ENCODE assay signal across 24 mouse cellular contexts in the genomic region with DNA sequence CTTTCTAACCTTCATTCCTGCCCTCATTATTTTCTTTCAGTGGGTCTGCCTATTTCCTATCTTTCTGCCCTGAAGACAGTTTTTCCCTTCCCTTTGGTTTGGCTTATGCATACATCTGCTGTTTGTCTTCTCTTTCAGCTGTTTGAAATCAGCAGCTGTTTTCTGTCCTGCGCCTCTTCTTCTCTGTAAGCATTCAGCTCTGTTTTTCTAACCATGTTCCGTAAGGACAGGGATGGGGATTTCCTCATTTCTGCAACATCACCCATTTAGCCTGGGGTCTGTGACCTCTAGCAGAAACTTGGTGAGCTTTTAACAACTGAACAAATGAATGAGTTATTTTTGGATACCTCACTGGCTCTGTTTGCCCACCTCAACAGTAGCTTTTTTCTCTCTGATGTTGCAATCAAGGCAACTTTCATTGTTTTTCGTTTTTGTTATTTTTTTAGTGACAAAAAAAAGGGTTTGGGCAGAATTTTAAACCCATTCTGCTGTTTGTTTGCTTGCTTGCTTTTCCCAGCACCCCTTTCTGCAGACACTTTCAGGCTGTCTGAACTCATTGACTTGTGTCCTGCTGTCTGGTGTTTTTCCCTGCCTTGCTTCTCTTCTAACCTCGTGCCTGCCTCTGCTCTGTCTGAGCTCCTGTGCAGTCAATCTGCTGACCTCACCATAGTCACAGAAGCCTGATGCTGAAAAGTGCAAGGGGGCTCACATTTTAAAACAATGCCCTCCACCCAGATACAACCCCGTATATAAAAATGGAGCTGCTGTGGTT. TPM values are rescaled to one million over a fixed set of nuclear protein-coding genes. Genes with fewer than 3 reads are reported as not detected.
A peak's percentile ranks its signal among the peaks of the same experiment; 100 is the strongest.
DNase-seq lines count a peak whose midpoint lies in the region; ATAC-seq lines count a peak whose summit lies in the region.
"Had no signal": no experiment of that assay in that cellular context is flagged by ENCODE, and none has a peak within 500 bp of the region (broad histone marks: within the 10 kb centered on the region; RNA-seq: fewer than 3 reads in every experiment).

No protein-coding gene starts in this region.

- peaks cover 3% of the 10 kb centered on the region; the same call in 1 of the 2 replicates for H3K9me3 ChIP-seq in kidney, embryonic 16.5 days (ENCODE audit: low read length)
- H3K9me3 ChIP-seq in lung, embryonic 15.5 days: no peaks in the 10 kb centered on the region
- H3K9me3 ChIP-seq: embryonic facial prominence, embryonic 15.5 days; forebrain, embryonic 10.5 days; heart, embryonic 12.5 days; limb, embryonic 12.5 days; liver, embryonic 13.5 days; neural tube, embryonic 15.5 days had no signal

- H3K4me2 ChIP-seq in kidney, embryonic 16.5 days (replicated peaks; ENCODE audit: low read depth, low read length): no peak overlapping the region
- H3K4me2 ChIP-seq in lung, embryonic 15.5 days: no peak overlapping the region
- H3K4me2 ChIP-seq: embryonic facial prominence, embryonic 15.5 days; heart, embryonic 12.5 days; limb, embryonic 12.5 days; liver, embryonic 13.5 days; neural tube, embryonic 15.5 days had no signal

- H3K27ac ChIP-seq in kidney, embryonic 16.5 days (ENCODE audit: low read length): 0 out of 2 replicates have a peak overlapping the region, but pooled peaks have one; percentile 47
- H3K27ac ChIP-seq in lung, embryonic 15.5 days: peak overlapping the region; percentile 54
- H3K27ac ChIP-seq: embryonic facial prominence, embryonic 15.5 days; forebrain, embryonic 10.5 days; limb, embryonic 12.5 days; liver, embryonic 13.5 days; neural tube, embryonic 15.5 days had no signal

- peak; percentile 19 to 50 for DNase-seq in heart, adult 9 months (ENCODE audit: low spot score in 2 of 2)
- no peak for DNase-seq in heart, postnatal 14 days
- DNase-seq in kidney, postnatal 36 days: no peak
- DNase-seq in lung, postnatal 36 days: peak; percentile 68
- no peak for DNase-seq in left cerebral cortex, adult 8-10 months (ENCODE audit: low spot score in 2 of 2)
- DNase-seq: adrenal gland, postnatal 25 days; cerebellum, adult 18-20 months; layer of hippocampus, adult 9-11 months; liver, embryonic 13.5 days; midbrain, embryonic 14.5 days; right cerebral cortex, postnatal 25 days; thymus, postnatal 4 days had no signal

- ATAC-seq in kidney, embryonic 16.5 days (ENCODE audit: low FRiP score, low TSS enrichment): no peak
- peak; percentile 35; the same call in 1 of the 2 replicates for ATAC-seq in lung, embryonic 15.5 days (ENCODE audit: borderline replicate concordance, extremely low read depth, low FRiP score, low TSS enrichment)

- intact Hi-C loops in heart, postnatal 14 days (cut with DNase I): no loop called here

- no peaks in the 10 kb centered on the region for H3K27me3 ChIP-seq in kidney, embryonic 16.5 days (ENCODE audit: insufficient read depth, low read length)
- no peaks in the 10 kb centered on the region for H3K27me3 ChIP-seq in lung, embryonic 15.5 days
- H3K27me3 ChIP-seq: embryonic facial prominence, embryonic 15.5 days; limb, embryonic 12.5 days; neural tube, embryonic 15.5 days had no signal

- H3K9ac ChIP-seq in kidney, embryonic 16.5 days (replicated peaks; ENCODE audit: low read length): no peak overlapping the region
- H3K9ac ChIP-seq in lung, embryonic 15.5 days: no peak overlapping the region
- H3K9ac ChIP-seq: embryonic facial prominence, embryonic 15.5 days; heart, embryonic 12.5 days; limb, embryonic 12.5 days; liver, embryonic 13.5 days; neural tube, embryonic 15.5 days had no signal

- no peaks in the 10 kb centered on the region for H3K36me3 ChIP-seq in kidney, embryonic 16.5 days (ENCODE audit: insufficient read depth, low read length)
- H3K36me3 ChIP-seq in lung, embryonic 15.5 days: no peaks in the 10 kb centered on the region
- H3K36me3 ChIP-seq: embryonic facial prominence, embryonic 15.5 days; forebrain, embryonic 10.5 days; heart, embryonic 12.5 days; limb, embryonic 12.5 days; liver, embryonic 13.5 days; neural tube, embryonic 15.5 days had no signal

- H3K4me1 ChIP-seq in kidney, embryonic 16.5 days (ENCODE audit: insufficient read depth, low read length): 0 out of 2 replicates have a peak, but pooled peaks cover 4% of the 10 kb centered on the region
- peaks cover 12% of the 10 kb centered on the region for H3K4me1 ChIP-seq in lung, embryonic 15.5 days
- H3K4me1 ChIP-seq: neural tube, embryonic 15.5 days had no signal

- WGBS in kidney, embryonic 16.5 days: 43% methylated on average over 5 of the region's 5 CpGs
- 32% methylated on average over 5 of the region's 5 CpGs for WGBS in lung, embryonic 15.5 days

- H3K4me3 ChIP-seq in kidney, embryonic 16.5 days (ENCODE audit: low read length): no peak overlapping the region
- H3K4me3 ChIP-seq in lung, embryonic 15.5 days: no peak overlapping the region
- H3K4me3 ChIP-seq: embryonic facial prominence, embryonic 15.5 days; forebrain, embryonic 10.5 days; heart, embryonic 12.5 days; limb, embryonic 12.5 days; liver, embryonic 13.5 days; myocyte; neural tube, embryonic 15.5 days had no signal

RNA-seq across cellular contexts. Expression of a gene that starts 14.8 kb away (rescaled TPM):
- not detected for total RNA-seq in heart, postnatal 14 days (2021)
- polyA plus RNA-seq in kidney, embryonic 16.5 days (2015; fragmentation: Nextera tagmentation; extraction: Ambion mirVana): not detected in 2 replicates
- polyA plus RNA-seq in lung, embryonic 15.5 days (2015; fragmentation: Nextera tagmentation; extraction: Ambion mirVana): not detected in 2 replicates
- total RNA-seq in left cerebral cortex, adult 8-10 months (2022): not detected
- total RNA-seq: adrenal gland, postnatal 25 days; common myeloid progenitor, adult 5-6 weeks; gastrocnemius, adult 8-10 months; hematopoietic stem cell, adult 5-6 weeks had no signal
- polyA plus RNA-seq: C2C12; embryonic facial prominence, embryonic 15.5 days; forebrain, embryonic 10.5 days; heart, embryonic 12.5 days; limb, embryonic 12.5 days; liver, embryonic 13.5 days; midbrain, embryonic 14.5 days; myocyte; neural tube, embryonic 15.5 days had no signal

RNA-seq across cellular contexts. Expression of a gene that starts 39.7 kb away (rescaled TPM):
- total RNA-seq in heart, postnatal 14 days (2021): 10 to 100 TPM; 27.9 to 29.4 TPM
- 0.15 and 0.56 TPM in 2 replicates for polyA plus RNA-seq in kidney, embryonic 16.5 days (2015; fragmentation: Nextera tagmentation; extraction: Ambion mirVana)
- polyA plus RNA-seq in lung, embryonic 15.5 days (2015; fragmentation: Nextera tagmentation; extraction: Ambion mirVana): 2.4 and 2.7 TPM in 2 replicates
- 10 to 100 TPM; 15.5 to 20.9 (median 18.1) TPM for total RNA-seq in left cerebral cortex, adult 8-10 months (2022)
- total RNA-seq: common myeloid progenitor, adult 5-6 weeks; hematopoietic stem cell, adult 5-6 weeks had no signal
- polyA plus RNA-seq: heart, embryonic 12.5 days had no signal

Comparison
In these comparisons a context has a peak if more than half of its experiments do, and no peak if none do; other contexts are left out.
1. DNase-seq: peak in heart, adult 9 months (2 of 2) and lung, postnatal 36 days (single experiment); none in heart, postnatal 14 days (0 of 2), kidney, postnatal 36 days (0 of 2) and left cerebral cortex, adult 8-10 months (0 of 2).